Mouse (Mus musculus) bone marrow macrophage, adult 2 months (primary cell): Measurements from ENCODE around the gene Zfp64. TPM values are rescaled to one million over a fixed set of nuclear protein-coding genes. Genes with fewer than 3 reads are reported as not detected.

Experiments used
- H3K27ac ChIP-seq: 2 replicates; pipeline ENCODE4 v1.5.1; 2012; ENCODE audit warnings: low read depth, low read length; ENCODE audit not compliant: insufficient read depth
- H3K4me1 ChIP-seq: 2 replicates; pipeline ENCODE4 v1.6.1; 2012; ENCODE audit warnings: low read length; ENCODE audit not compliant: control insufficient read depth, insufficient read depth
- H3K4me3 ChIP-seq: 2 replicates; pipeline ENCODE4 v1.5.1; 2012; ENCODE audit warnings: mild to moderate bottlenecking, low read length, moderate library complexity; ENCODE audit not compliant: insufficient read depth
- CTCF ChIP-seq: IDR thresholded peaks from 2 replicates; pipeline ENCODE4 v1.5.1; 2012; ENCODE audit warnings: low read depth, mild to moderate bottlenecking, low read length, moderate library complexity
- POLR2A ChIP-seq: IDR thresholded peaks from 2 replicates; pipeline ENCODE4 v1.6.1; 2012; ENCODE audit warnings: mild to moderate bottlenecking, low read depth, low read length, borderline replicate concordance
- polyA plus RNA-seq: library from polyadenylated mRNA; stranded (reverse); fragments of >200 nt; gene quantifications from 2 replicates; pipeline ENCODE4 v1.2.4, GENCODE M21; 2012; ENCODE audit not compliant: missing spikeins, insufficient read depth, insufficient read length

Zfp64 gene
- polyA plus RNA-seq: 7.4 and 9.9 TPM in 2 replicates

GRCm38 (mm10) chr2:168954835-168955716 lies at the start of gene Zfp64:
Gene Zfp64, minus strand, starts transcription at chr2:168955587.
- TF ChIP-seq CTCF (peak; percentile 36; the same call in 1 of the 2 replicates), POLR2A (0 out of 2 replicates have a peak, but pooled peaks have one; percentile 13)
- Histone ChIP-seq H3K4me1 (peaks cover 13% of the 10 kb centered on the region), H3K4me3 (peak within 1 kb of the TSS; percentile 88), H3K27ac (peak within 1 kb of the TSS; percentile 80)

- Histone ChIP-seq H3K27ac (no peak overlapping the region), H3K4me3 (no peak overlapping the region), H3K4me1 (no peaks in the 10 kb centered on the region)
- TF ChIP-seq POLR2A (no peak), CTCF (no peak)
Observed at GRCm38 (mm10) chr2:168992642-168993420, 37.4 kb upstream of the Zfp64 start.

- TF ChIP-seq POLR2A: no peak
- no peak for TF ChIP-seq CTCF
- no peak overlapping the region for H3K27ac ChIP-seq
- no peak overlapping the region for H3K4me3 ChIP-seq
- H3K4me1 ChIP-seq: no peaks in the 10 kb centered on the region
Observed at GRCm38 (mm10) chr2:168990957-168991356, 35.6 kb upstream of the Zfp64 start.

GRCm38 (mm10) chr2:168990061-168990753 lies 34.8 kb upstream of the Zfp64 start:
- Histone ChIP-seq H3K4me1 (no peaks in the 10 kb centered on the region), H3K27ac (no peak overlapping the region), H3K4me3 (no peak overlapping the region)
- TF ChIP-seq POLR2A: no peak
- TF ChIP-seq CTCF: no peak

GRCm38 (mm10) chr2:168988056-168988455 lies 32.7 kb upstream of the Zfp64 start:
- Histone ChIP-seq H3K27ac (no peak overlapping the region), H3K4me1 (no peaks in the 10 kb centered on the region), H3K4me3 (no peak overlapping the region)
- TF ChIP-seq POLR2A: no peak
- TF ChIP-seq CTCF: no peak

- no peak overlapping the region for H3K4me3 ChIP-seq
- H3K4me1 ChIP-seq: no peaks in the 10 kb centered on the region
- H3K27ac ChIP-seq: no peak overlapping the region
- no peak for TF ChIP-seq CTCF
- no peak for TF ChIP-seq POLR2A
Observed at GRCm38 (mm10) chr2:168987421-168987820, 32.0 kb upstream of the Zfp64 start.

GRCm38 (mm10) chr2:168981951-168982350 lies 26.6 kb upstream of the Zfp64 start:
- H3K4me1 ChIP-seq: no peaks in the 10 kb centered on the region
- TF ChIP-seq POLR2A: no peak
- no peak for TF ChIP-seq CTCF
- no peak overlapping the region for H3K27ac ChIP-seq
- H3K4me3 ChIP-seq: no peak overlapping the region

GRCm38 (mm10) chr2:168981448-168981847 lies 26.1 kb upstream of the Zfp64 start:
- no peaks in the 10 kb centered on the region for H3K4me1 ChIP-seq
- TF ChIP-seq POLR2A (no peak), CTCF (no peak)
- H3K27ac ChIP-seq: no peak overlapping the region
- no peak overlapping the region for H3K4me3 ChIP-seq

GRCm38 (mm10) chr2:168980859-168981258 lies 25.5 kb upstream of the Zfp64 start:
- H3K4me3 ChIP-seq: no peak overlapping the region

GRCm38 (mm10) chr2:168979742-168980141 lies 24.4 kb upstream of the Zfp64 start:
- H3K27ac ChIP-seq: no peak overlapping the region
- TF ChIP-seq CTCF (no peak), POLR2A (no peak)
- no peaks in the 10 kb centered on the region for H3K4me1 ChIP-seq
- no peak overlapping the region for H3K4me3 ChIP-seq

More at GRCm38 (mm10) chr2:168980859-168981258, 25.5 kb upstream of the Zfp64 start:
- no peak overlapping the region for H3K27ac ChIP-seq
- H3K4me1 ChIP-seq: no peaks in the 10 kb centered on the region
- TF ChIP-seq POLR2A (no peak), CTCF (no peak)
